Mouse (Mus musculus): ENCODE results near the gene Spef1.
A peak's percentile ranks its signal among the peaks of the same experiment; 100 is the strongest.

- no peak for TF ChIP-seq EP300 (optimal IDR thresholded peaks at IDR 0.05)
- peak; percentile 57 for TF ChIP-seq CTCF (IDR thresholded peaks at IDR 0.05; ENCODE audit: low read depth)
These were observed at the start of gene Spef1, which contains the start of gene Cdc25b for GRCm38 (mm10) chr2:131186771-131187601.

Measured in stomach, postnatal 0 days (tissue).